Mouse (Mus musculus): Measurements from ENCODE around the gene Smtnl1. TPM values are rescaled to one million over a fixed set of nuclear protein-coding genes. Genes with fewer than 3 reads are reported as not detected.
A peak's percentile ranks its signal among the peaks of the same experiment; 100 is the strongest.

Gene Smtnl1
- total and polyA plus RNA-seq, 3 experiments: not detected

GRCm38 (mm10) chr2:84793154-84793553, 29.3 kb downstream of the Smtnl1 start:
- no peak for DNase-seq

- DNase-seq: no peak
Observed at GRCm38 (mm10) chr2:84792516-84792915, 29.9 kb downstream of the Smtnl1 start.

- DNase-seq: no peak
Observed at GRCm38 (mm10) chr2:84790418-84790817, 32.0 kb downstream of the Smtnl1 start.

- no peak for DNase-seq
Observed at GRCm38 (mm10) chr2:84788316-84788715, 34.1 kb downstream of the Smtnl1 start.

GRCm38 (mm10) chr2:84783840-84784566, 38.4 kb downstream of the Smtnl1 start:
- no peak for DNase-seq

- DNase-seq: no peak
Observed at GRCm38 (mm10) chr2:84783315-84783714, 39.1 kb downstream of the Smtnl1 start.

GRCm38 (mm10) chr2:84779210-84779609, 43.2 kb downstream of the Smtnl1 start:
- DNase-seq: no peak

- DNase-seq: no peak
Observed at GRCm38 (mm10) chr2:84777706-84778105, 44.7 kb downstream of the Smtnl1 start.

- DNase-seq: no peak
Observed at GRCm38 (mm10) chr2:84775665-84776064, 46.8 kb downstream of the Smtnl1 start.

GRCm38 (mm10) chr2:84775241-84775640, 47.2 kb downstream of the Smtnl1 start, which contains the start of gene Serping1:
Gene Serping1 (minus strand): TSS chr2:84775444.
- no peak for DNase-seq

- peak; percentile 63 for DNase-seq
Observed at GRCm38 (mm10) chr2:84774751-84775150, 47.7 kb downstream of the Smtnl1 start.

- no peak for DNase-seq
Observed at GRCm38 (mm10) chr2:84773195-84773594, 49.3 kb downstream of the Smtnl1 start.

GRCm38 (mm10) chr2:84772454-84772853, 50.0 kb downstream of the Smtnl1 start:
- DNase-seq: no peak

- DNase-seq: no peak
Observed at GRCm38 (mm10) chr2:84770501-84770900, 52.0 kb downstream of the Smtnl1 start.

- no peak for DNase-seq
Observed at GRCm38 (mm10) chr2:84762818-84763217, 59.6 kb downstream of the Smtnl1 start.

- no peak for DNase-seq
Observed at GRCm38 (mm10) chr2:84762295-84762694, 60.2 kb downstream of the Smtnl1 start.

- no peak for DNase-seq
Observed at GRCm38 (mm10) chr2:84761840-84762239, 60.6 kb downstream of the Smtnl1 start.

- no peak for DNase-seq
Observed at GRCm38 (mm10) chr2:84761309-84761708, 61.1 kb downstream of the Smtnl1 start.

Other genes with a start within 250 kb of the Smtnl1 start
- gene Ctnnd1, start 171.9 kb downstream of the Smtnl1 start, total RNA-seq (2021): 100 to 1,000 TPM; 112 to 135 TPM
- 20.4 and 25.8 TPM in 2 replicates for gene Ctnnd1, start 171.9 kb downstream of the Smtnl1 start, polyA plus RNA-seq (2012; rRNA removed)
- under 1 TPM in 1 of 2 experiments, not detected in 1; 0.09 TPM for gene Btbd18, start 163.6 kb downstream of the Smtnl1 start, total RNA-seq (2021)
- 0.03 TPM in 1 of 2 replicates, not detected in the other for gene Btbd18, start 163.6 kb downstream of the Smtnl1 start, polyA plus RNA-seq (2012; rRNA removed)
- 10 to 100 TPM; 19.2 to 29.8 TPM for gene Selenoh, start 151.9 kb downstream of the Smtnl1 start, total RNA-seq (2021)
- gene Selenoh, start 151.9 kb downstream of the Smtnl1 start, polyA plus RNA-seq (2012; rRNA removed): 42.2 and 63.0 TPM in 2 replicates
- not detected for gene Gm28635, start 144.6 kb downstream of the Smtnl1 start, total RNA-seq (2021)
- gene Gm28635, start 144.6 kb downstream of the Smtnl1 start, polyA plus RNA-seq (2012; rRNA removed): not detected in 2 replicates
- 10 to 100 TPM; 24.3 to 24.8 TPM for gene Med19, start 144.2 kb downstream of the Smtnl1 start, total RNA-seq (2021)
- 12.3 and 15.1 TPM in 2 replicates for gene Med19, start 144.2 kb downstream of the Smtnl1 start, polyA plus RNA-seq (2012; rRNA removed)
- 100 to 1,000 TPM; 168 to 175 TPM for gene Tmx2, start 143.5 kb downstream of the Smtnl1 start, total RNA-seq (2021)
- 32.0 and 157 TPM in 2 replicates for gene Tmx2, start 143.5 kb downstream of the Smtnl1 start, polyA plus RNA-seq (2012; rRNA removed)
- 10 to 100 TPM; 61.7 to 74.4 TPM for gene Zdhhc5, start 107.5 kb downstream of the Smtnl1 start, total RNA-seq (2021)
- 37.5 and 46.3 TPM in 2 replicates for gene Zdhhc5, start 107.5 kb downstream of the Smtnl1 start, polyA plus RNA-seq (2012; rRNA removed)
- gene Clp1, start 95.3 kb downstream of the Smtnl1 start, total RNA-seq (2021): 10 to 100 TPM; 11.4 to 16.8 TPM
- 5.1 and 5.3 TPM in 2 replicates for gene Clp1, start 95.3 kb downstream of the Smtnl1 start, polyA plus RNA-seq (2012; rRNA removed)
- 1 to 10 TPM; 3.8 to 7.2 TPM for gene Ypel4, start 88.6 kb downstream of the Smtnl1 start, total RNA-seq (2021)
- gene Ypel4, start 88.6 kb downstream of the Smtnl1 start, polyA plus RNA-seq (2012; rRNA removed): 9.8 and 17.2 TPM in 2 replicates
- 1 to 10 TPM in 1 of 2 experiments, under 1 TPM in 1; 0.98 to 2.6 TPM for gene Gm19426, start 79.0 kb downstream of the Smtnl1 start, total RNA-seq (2021)
- gene Gm19426, start 79.0 kb downstream of the Smtnl1 start, polyA plus RNA-seq (2012; rRNA removed): 0.65 and 1.0 TPM in 2 replicates
- 100 to 1,000 TPM in 1 of 2 experiments, 10 to 100 TPM in 1; 91.2 to 127 TPM for gene Serping1, start 47.2 kb downstream of the Smtnl1 start, total RNA-seq (2021)
- gene Serping1, start 47.2 kb downstream of the Smtnl1 start, polyA plus RNA-seq (2012; rRNA removed): 129 and 154 TPM in 2 replicates
- 10 to 100 TPM; 15.7 to 18.8 TPM for gene Ube2l6, start 23.8 kb downstream of the Smtnl1 start, total RNA-seq (2021)
- gene Ube2l6, start 23.8 kb downstream of the Smtnl1 start, polyA plus RNA-seq (2012; rRNA removed): 13.8 and 15.1 TPM in 2 replicates
- gene Timm10, start 4.3 kb upstream of the Smtnl1 start, total RNA-seq (2021): 10 to 100 TPM; 38.5 to 59.6 TPM
- 17.0 and 19.2 TPM in 2 replicates for gene Timm10, start 4.3 kb upstream of the Smtnl1 start, polyA plus RNA-seq (2012; rRNA removed)
- 10 to 100 TPM in 1 of 2 experiments, 1 to 10 TPM in 1; 4.4 to 12.7 TPM for gene Slc43a1, start 16.2 kb upstream of the Smtnl1 start, total RNA-seq (2021)
- gene Slc43a1, start 16.2 kb upstream of the Smtnl1 start, polyA plus RNA-seq (2012; rRNA removed): 10.1 and 14.3 TPM in 2 replicates
- gene Rtn4rl2, start 64.1 kb upstream of the Smtnl1 start, total RNA-seq (2021): 1 to 10 TPM; 1.1 to 1.5 TPM
- gene Rtn4rl2, start 64.1 kb upstream of the Smtnl1 start, polyA plus RNA-seq (2012; rRNA removed): 11.5 and 17.5 TPM in 2 replicates
- gene Slc43a3, start 113.9 kb upstream of the Smtnl1 start, total RNA-seq (2021): 10 to 100 TPM; 62.5 to 80.9 TPM
- 57.5 and 59.7 TPM in 2 replicates for gene Slc43a3, start 113.9 kb upstream of the Smtnl1 start, polyA plus RNA-seq (2012; rRNA removed)
- gene Prg2, start 157.8 kb upstream of the Smtnl1 start, total RNA-seq (2021): not detected
- gene Prg2, start 157.8 kb upstream of the Smtnl1 start, polyA plus RNA-seq (2012; rRNA removed): not detected in 2 replicates
- not detected for gene Prg3, start 165.6 kb upstream of the Smtnl1 start, total RNA-seq (2021)
- gene Prg3, start 165.6 kb upstream of the Smtnl1 start, polyA plus RNA-seq (2012; rRNA removed): not detected in 2 replicates
- 100 to 1,000 TPM; 105 to 125 TPM for gene Ssrp1, start 214.6 kb upstream of the Smtnl1 start, total RNA-seq (2021)
- gene Ssrp1, start 214.6 kb upstream of the Smtnl1 start, polyA plus RNA-seq (2012; rRNA removed): 78.7 and 92.2 TPM in 2 replicates
- 1 to 10 TPM; 1.1 to 1.4 TPM for gene P2rx3, start 214.8 kb upstream of the Smtnl1 start, total RNA-seq (2021)
- 0.54 and 0.83 TPM in 2 replicates for gene P2rx3, start 214.8 kb upstream of the Smtnl1 start, polyA plus RNA-seq (2012; rRNA removed)
- gene Tnks1bp1, start 225.4 kb upstream of the Smtnl1 start, total RNA-seq (2021): 100 to 1,000 TPM in 1 of 2 experiments, 10 to 100 TPM in 1; 87.8 to 114 TPM
- gene Tnks1bp1, start 225.4 kb upstream of the Smtnl1 start, polyA plus RNA-seq (2012; rRNA removed): 66.5 and 78.9 TPM in 2 replicates